Mouse (Mus musculus) right cerebral cortex, adult 18-20 months (tissue): Measurements from ENCODE around the gene Fam20b.

Experiments used
- DNase-seq: peaks from one replicate; pipeline ENCODE4 v3.0.0; 2022; ENCODE audit warnings: mixed read lengths

Fam20b gene

GRCm38 (mm10) chr1:156630965-156631364 is 87.9 kb downstream of the Fam20b start:
- no peak for DNase-seq

GRCm38 (mm10) chr1:156629984-156630383 is 88.9 kb downstream of the Fam20b start:
- peak; percentile 67 for DNase-seq
